Mouse (Mus musculus): ENCODE data around the gene Adk. TPM values are rescaled to one million over a fixed set of nuclear protein-coding genes. Genes with fewer than 3 reads are reported as not detected.

The Adk gene
- total and polyA plus RNA-seq, 3 experiments: 47.9 to 129 (median 59.0) TPM

- no peaks in the 10 kb centered on the region for H3K27me3 ChIP-seq (replicated peaks)
- H3K36me3 ChIP-seq (replicated peaks in 1 of 2; ENCODE audit: control insufficient read depth in 1 of 2, insufficient read depth in 1 of 2, low read length in 1 of 2): peaks cover 0 to 6% of the 10 kb centered on the region in 2 experiments
These were observed 184.7 kb downstream of the Adk start for GRCm38 (mm10) chr14:21237051-21237450.

GRCm38 (mm10) chr14:21241105-21241504, 188.7 kb downstream of the Adk start:
- Histone ChIP-seq H3K4me3 (replicated peaks in 1 of 3; ENCODE audit: low read depth in 2 of 3, low read length in 2 of 3, poor library complexity in 1 of 3) (no peak overlapping the region), H3K9me3 (replicated peaks; ENCODE audit: low read length) (no peaks in the 10 kb centered on the region), H3K27ac (ENCODE audit: insufficient read depth, low read depth) (no peak overlapping the region), H3K36me3 (replicated peaks in 1 of 2; ENCODE audit: control insufficient read depth in 1 of 2, insufficient read depth in 1 of 2, low read length in 1 of 2) (peaks cover 0 to 2% of the 10 kb centered on the region in 2 experiments), H3K27me3 (replicated peaks) (no peaks in the 10 kb centered on the region), H3K79me2 (replicated peaks; ENCODE audit: control insufficient read depth, extremely low read depth, insufficient read depth, poor library complexity, severe bottlenecking) (no peaks in the 10 kb centered on the region), H3K4me1 (ENCODE audit: control insufficient read depth in 1 of 2, insufficient read depth in 2 of 2) (no peaks in the 10 kb centered on the region), H3K9ac (ENCODE audit: insufficient read depth, low read depth) (no peak overlapping the region), H3K4me2 (ENCODE audit: insufficient read depth, low read depth, poor library complexity, severe bottlenecking) (no peak overlapping the region)
- DNase-seq (ENCODE audit: extremely low read depth): no peak
- dilution Hi-C loops (cut with MboI; ENCODE audit: extremely low pct_ligation_motif_present, extremely low pct_unique_long_range_greater_than_20kb, low sequenced_read_pairs): no loop called here
- no peak for TF ChIP-seq GABPA (IDR thresholded peaks at IDR 0.05; ENCODE audit: insufficient replicate concordance, low read depth, low read length)
- no peak for TF ChIP-seq SMC3 (IDR thresholded peaks at IDR 0.05; ENCODE audit: low read depth, low read length)
- no peak for TF ChIP-seq CHD1 (IDR thresholded peaks at IDR 0.05; ENCODE audit: low read depth, low read length)
- no peak for TF ChIP-seq CHD2 (IDR thresholded peaks at IDR 0.05; ENCODE audit: low read length)
- TF ChIP-seq E2F4 (IDR thresholded peaks at IDR 0.05; ENCODE audit: insufficient replicate concordance, low read depth, low read length): no peak
- TF ChIP-seq KAT2A (IDR thresholded peaks at IDR 0.05; ENCODE audit: insufficient replicate concordance, low read length): no peak
- no peak for TF ChIP-seq JUN (IDR thresholded peaks at IDR 0.05; ENCODE audit: insufficient read depth, low read depth, low read length)
- no peak for TF ChIP-seq ZNF384 (IDR thresholded peaks at IDR 0.05; ENCODE audit: low read depth, low read length)
- TF ChIP-seq MEF2A (IDR thresholded peaks at IDR 0.05; ENCODE audit: borderline replicate concordance, low read depth, low read length): no peak
- TF ChIP-seq RCOR1 (conservative IDR thresholded peaks at IDR 0.05; ENCODE audit: low read depth, low read length): no peak
- TF ChIP-seq POLR2AphosphoS2 (IDR thresholded peaks at IDR 0.05; ENCODE audit: low read depth, low read length): no peak
- TF ChIP-seq BHLHE40 (IDR thresholded peaks at IDR 0.05; ENCODE audit: low read depth, low read length): no peak
- in situ Hi-C loops (cut with MboI; ENCODE audit: low pct_ligation_motif_present, low pct_unique_long_range_greater_than_20kb, low sequenced_read_pairs): no loop called here

More at GRCm38 (mm10) chr14:21237051-21237450, 184.7 kb downstream of the Adk start:
- in situ Hi-C loops (cut with MboI; ENCODE audit: low pct_ligation_motif_present, low pct_unique_long_range_greater_than_20kb, low sequenced_read_pairs): no loop called here
- no peaks in the 10 kb centered on the region for H3K79me2 ChIP-seq (replicated peaks; ENCODE audit: control insufficient read depth, extremely low read depth, insufficient read depth, poor library complexity, severe bottlenecking)
- dilution Hi-C loops (cut with MboI; ENCODE audit: extremely low pct_ligation_motif_present, extremely low pct_unique_long_range_greater_than_20kb, low sequenced_read_pairs): no loop called here
- H3K4me2 ChIP-seq (ENCODE audit: insufficient read depth, low read depth, poor library complexity, severe bottlenecking): no peak overlapping the region
- no peak for DNase-seq (ENCODE audit: extremely low read depth)
- no peaks in the 10 kb centered on the region for H3K4me1 ChIP-seq (ENCODE audit: control insufficient read depth in 1 of 2, insufficient read depth in 2 of 2)
- TF ChIP-seq MAFK (IDR thresholded peaks at IDR 0.05; ENCODE audit: insufficient replicate concordance, low read length): no peak
- no peak for TF ChIP-seq CHD2 (IDR thresholded peaks at IDR 0.05; ENCODE audit: low read length)
- TF ChIP-seq PAX5 (IDR thresholded peaks at IDR 0.05; ENCODE audit: low read length): no peak
- TF ChIP-seq USF2 (conservative IDR thresholded peaks at IDR 0.05; ENCODE audit: low read depth, low read length): no peak
- TF ChIP-seq JUN (IDR thresholded peaks at IDR 0.05; ENCODE audit: insufficient read depth, low read depth, low read length): no peak
- TF ChIP-seq UBTF (IDR thresholded peaks at IDR 0.05; ENCODE audit: low read depth, low read length): no peak
- no peak for TF ChIP-seq E2F4 (IDR thresholded peaks at IDR 0.05; ENCODE audit: insufficient replicate concordance, low read depth, low read length)
- TF ChIP-seq ZKSCAN1 (IDR thresholded peaks at IDR 0.05; ENCODE audit: borderline replicate concordance, low read depth, low read length): no peak
- no peak for TF ChIP-seq ELF1 (IDR thresholded peaks at IDR 0.05; ENCODE audit: low read depth, low read length)
- no peak for TF ChIP-seq MXI1 (IDR thresholded peaks at IDR 0.05; ENCODE audit: low read depth, low read length)
- H3K9me3 ChIP-seq (replicated peaks; ENCODE audit: low read length): no peaks in the 10 kb centered on the region
- no peak overlapping the region for H3K9ac ChIP-seq (ENCODE audit: insufficient read depth, low read depth)
- no peak overlapping the region for H3K27ac ChIP-seq (ENCODE audit: insufficient read depth, low read depth)
- no peak overlapping the region for H3K4me3 ChIP-seq (replicated peaks in 1 of 3; ENCODE audit: low read depth in 2 of 3, low read length in 2 of 3, poor library complexity in 1 of 3)

All from CH12.LX (cell line).